9 mouse cellular contexts compared by ENCODE assay signal in genomic region chr19:44299902-44300301, GRCm38 (mm10). TPM values are rescaled to one million over a fixed set of nuclear protein-coding genes. Genes with fewer than 3 reads are reported as not detected.
DNase-seq lines count a peak whose midpoint lies in the region; ATAC-seq and TF ChIP-seq lines count a peak whose summit lies in the region.
"Had no signal": no experiment of that assay in that cellular context is flagged by ENCODE, and none has a peak within 500 bp of the region (broad histone marks: within the 10 kb centered on the region; RNA-seq: fewer than 3 reads in every experiment).

No protein-coding gene starts in this region.

- H3K27ac ChIP-seq in heart, embryonic 12.5 days (ENCODE audit: poor library complexity, severe bottlenecking): no peak overlapping the region
- H3K27ac ChIP-seq in heart, adult 2 months: no peak overlapping the region
- H3K27ac ChIP-seq in embryonic facial prominence, embryonic 15.5 days (replicated peaks): no peak overlapping the region
- H3K27ac ChIP-seq in intestine, postnatal 0 days (ENCODE audit: low read depth, low read length): peak overlapping the region; percentile 41
- no peak overlapping the region for H3K27ac ChIP-seq in midbrain, embryonic 15.5 days
- H3K27ac ChIP-seq in thymus, adult 2 months (ENCODE audit: control insufficient read depth, insufficient read depth, low read length): no peak overlapping the region

- no peak for TF ChIP-seq POLR2A in heart, adult 2 months (IDR thresholded peaks at IDR 0.05; ENCODE audit: insufficient read depth, low read depth, low read length)
- TF ChIP-seq POLR2A in thymus, adult 2 months (IDR thresholded peaks at IDR 0.05; ENCODE audit: control insufficient read depth, extremely low read depth, insufficient read depth, low read length, poor library complexity): no peak

- intact Hi-C loops in heart, adult 2 months (cut with DNase I): loop anchor here (5.0 kb wide), 2 partner anchors 103 to 138 kb away; no protein-coding TSS in a partner anchor
- intact Hi-C loops in left cerebral cortex, postnatal 4 days (cut with DNase I): loop anchor here (5.0 kb wide), 1 partner anchor 53 kb away; no protein-coding TSS in a partner anchor

- H3K27me3 ChIP-seq in heart, embryonic 12.5 days (replicated peaks): no peaks in the 10 kb centered on the region
- no peaks in the 10 kb centered on the region for H3K27me3 ChIP-seq in heart, adult 2 months (ENCODE audit: control insufficient read depth, insufficient read depth, low read length)
- H3K27me3 ChIP-seq in embryonic facial prominence, embryonic 15.5 days: no peaks in the 10 kb centered on the region
- no peaks in the 10 kb centered on the region for H3K27me3 ChIP-seq in intestine, postnatal 0 days (replicated peaks; ENCODE audit: control insufficient read depth, insufficient read depth, low read length)
- H3K27me3 ChIP-seq in midbrain, embryonic 15.5 days (replicated peaks): no peaks in the 10 kb centered on the region
- H3K27me3 ChIP-seq in thymus, adult 2 months (ENCODE audit: control insufficient read depth, insufficient read depth, low read length): no peaks in the 10 kb centered on the region

- no peaks in the 10 kb centered on the region for H3K79me2 ChIP-seq in heart, adult 2 months (replicated peaks; ENCODE audit: control insufficient read depth, insufficient read depth, low read length)

- no peaks in the 10 kb centered on the region for H3K9me3 ChIP-seq in heart, embryonic 12.5 days (replicated peaks)
- no peaks in the 10 kb centered on the region for H3K9me3 ChIP-seq in embryonic facial prominence, embryonic 15.5 days (replicated peaks)
- H3K9me3 ChIP-seq in intestine, postnatal 0 days (ENCODE audit: control insufficient read depth): no peaks in the 10 kb centered on the region
- no peaks in the 10 kb centered on the region for H3K9me3 ChIP-seq in midbrain, embryonic 15.5 days

- peaks cover 98% of the 10 kb centered on the region for H3K36me3 ChIP-seq in heart, embryonic 12.5 days
- H3K36me3 ChIP-seq in heart, adult 2 months (ENCODE audit: control insufficient read depth, insufficient read depth, low read length): no peaks in the 10 kb centered on the region; the same call in 1 of the 2 replicates
- peaks cover 88% of the 10 kb centered on the region for H3K36me3 ChIP-seq in embryonic facial prominence, embryonic 15.5 days
- H3K36me3 ChIP-seq in intestine, postnatal 0 days (ENCODE audit: control insufficient read depth, insufficient read depth): peaks cover 73% of the 10 kb centered on the region
- peaks cover 43% of the 10 kb centered on the region for H3K36me3 ChIP-seq in midbrain, embryonic 15.5 days (replicated peaks)
- peaks cover 87% of the 10 kb centered on the region for H3K36me3 ChIP-seq in thymus, adult 2 months (ENCODE audit: control insufficient read depth, insufficient read depth, low read length)

- H3K4me3 ChIP-seq in heart, embryonic 12.5 days: no peak overlapping the region
- no peak overlapping the region for H3K4me3 ChIP-seq in heart, adult 2 months
- 0 out of 2 replicates have a peak overlapping the region, but pooled peaks have one; percentile 3 for H3K4me3 ChIP-seq in embryonic facial prominence, embryonic 15.5 days (replicated peaks)
- H3K4me3 ChIP-seq in intestine, postnatal 0 days (ENCODE audit: low read depth, low read length): peak overlapping the region; percentile 5; the same call in 1 of the 2 replicates
- no peak overlapping the region for H3K4me3 ChIP-seq in midbrain, embryonic 15.5 days
- no peak overlapping the region for H3K4me3 ChIP-seq in thymus, adult 2 months (ENCODE audit: control insufficient read depth, insufficient read depth, low read length)

- no peak for TF ChIP-seq EP300 in heart, adult 2 months (IDR thresholded peaks at IDR 0.05; ENCODE audit: insufficient read depth, low read depth, low read length)

- H3K4me2 ChIP-seq in heart, embryonic 12.5 days: 0 out of 2 replicates have a peak overlapping the region, but pooled peaks have one; percentile 13
- 0 out of 2 replicates have a peak overlapping the region, but pooled peaks have one; percentile 6 for H3K4me2 ChIP-seq in embryonic facial prominence, embryonic 15.5 days (replicated peaks)
- H3K4me2 ChIP-seq in intestine, postnatal 0 days (replicated peaks; ENCODE audit: low read depth): peak overlapping the region; percentile 87
- H3K4me2 ChIP-seq in midbrain, embryonic 15.5 days: peak overlapping the region; percentile 89

- no peak for ATAC-seq in heart, embryonic 12.5 days (ENCODE audit: insufficient number of reproducible peaks, low FRiP score)
- ATAC-seq in embryonic facial prominence, embryonic 15.5 days (ENCODE audit: insufficient number of reproducible peaks, low FRiP score, low TSS enrichment, low read depth): no peak
- no peak for ATAC-seq in intestine, postnatal 0 days
- ATAC-seq in midbrain, embryonic 15.5 days (replicated peaks): no peak

- TF ChIP-seq CTCF in heart, adult 2 months (IDR thresholded peaks at IDR 0.05): no peak
- TF ChIP-seq CTCF in intestine, postnatal 0 days (IDR thresholded peaks at IDR 0.05; ENCODE audit: low read depth): no peak
- no peak for TF ChIP-seq CTCF in thymus, adult 2 months (IDR thresholded peaks at IDR 0.05; ENCODE audit: borderline replicate concordance, control insufficient read depth, extremely low read depth, insufficient read depth, low read length, poor library complexity)

- no peak for DNase-seq in heart, adult 2 months
- no peak for DNase-seq in thymus, adult 2 months
- no peak for DNase-seq in right cerebral cortex, postnatal 10 days (ENCODE audit: low spot score in 2 of 2)
- no peak for DNase-seq in left cerebral cortex, postnatal 4 days
- DNase-seq: kidney, adult 18-20 months had no signal

- H3K4me1 ChIP-seq in heart, embryonic 12.5 days (replicated peaks): peaks cover 70% of the 10 kb centered on the region
- H3K4me1 ChIP-seq in heart, adult 2 months (ENCODE audit: control insufficient read depth, insufficient read depth, low read length): peaks cover 5% of the 10 kb centered on the region
- peaks cover 85% of the 10 kb centered on the region for H3K4me1 ChIP-seq in embryonic facial prominence, embryonic 15.5 days
- H3K4me1 ChIP-seq in intestine, postnatal 0 days (replicated peaks; ENCODE audit: control insufficient read depth, insufficient read depth, low read length): 0 out of 2 replicates have a peak, but pooled peaks cover 20% of the 10 kb centered on the region
- H3K4me1 ChIP-seq in midbrain, embryonic 15.5 days: peaks cover 87% of the 10 kb centered on the region
- H3K4me1 ChIP-seq in thymus, adult 2 months (replicated peaks; ENCODE audit: control insufficient read depth, insufficient read depth, low read length): peaks cover 42% of the 10 kb centered on the region

- 13% methylated on average over 6 of the region's 6 CpGs for WGBS in heart, embryonic 12.5 days
- 42% methylated on average over 6 of the region's 6 CpGs for WGBS in heart, adult 2 months
- WGBS in embryonic facial prominence, embryonic 15.5 days: 63% methylated on average over 6 of the region's 6 CpGs
- WGBS in intestine, postnatal 0 days: 27% methylated on average over 6 of the region's 6 CpGs
- WGBS in midbrain, embryonic 15.5 days: 73% methylated on average over 6 of the region's 6 CpGs
- 80% methylated on average over 6 of the region's 6 CpGs for WGBS in thymus, adult 2 months

- 0 out of 2 replicates have a peak overlapping the region, but pooled peaks have one; percentile 10 for H3K9ac ChIP-seq in heart, embryonic 12.5 days
- no peak overlapping the region for H3K9ac ChIP-seq in heart, adult 2 months (ENCODE audit: low read depth, low read length)
- H3K9ac ChIP-seq in embryonic facial prominence, embryonic 15.5 days: no peak overlapping the region
- no peak overlapping the region for H3K9ac ChIP-seq in intestine, postnatal 0 days (ENCODE audit: low read depth, low read length)
- no peak overlapping the region for H3K9ac ChIP-seq in midbrain, embryonic 15.5 days

RNA-seq across cellular contexts. Expression of gene Scd2, which starts 6.4 kb away (rescaled TPM):
- polyA plus RNA-seq in heart, embryonic 12.5 days (2016; fragmentation: Nextera tagmentation; extraction: Ambion mirVana): 216 and 231 TPM in 2 replicates
- 10 to 100 TPM in 1 of 2 experiments, 1 to 10 TPM in 1; 9.2 to 12.2 TPM for total RNA-seq in heart, adult 2 months (2021)
- polyA plus RNA-seq in heart, adult 2 months (2012; rRNA removed): 21.2 and 31.1 TPM in 2 replicates
- polyA plus RNA-seq in embryonic facial prominence, embryonic 15.5 days (2015; fragmentation: Nextera tagmentation; extraction: Ambion mirVana): 179 and 181 TPM in 2 replicates
- polyA plus RNA-seq in intestine, postnatal 0 days (2015; fragmentation: Nextera tagmentation; extraction: Ambion mirVana): 35.6 and 42.1 TPM in 2 replicates
- 251 and 253 TPM in 2 replicates for polyA plus RNA-seq in midbrain, embryonic 15.5 days (2015; fragmentation: Nextera tagmentation; extraction: Ambion mirVana)
- polyA plus RNA-seq in thymus, adult 2 months (2012; rRNA removed): 261 and 320 TPM in 2 replicates
- 100 to 1,000 TPM; 554 to 565 TPM for total RNA-seq in left cerebral cortex, postnatal 4 days (2021)

RNA-seq across cellular contexts. Expression of gene Scd4, which starts 33.0 kb away (rescaled TPM):
- polyA plus RNA-seq in heart, embryonic 12.5 days (2016; fragmentation: Nextera tagmentation; extraction: Ambion mirVana): 0.29 and 0.42 TPM in 2 replicates
- 1 to 10 TPM; 4.6 to 6.0 TPM for total RNA-seq in heart, adult 2 months (2021)
- 9.0 and 12.6 TPM in 2 replicates for polyA plus RNA-seq in heart, adult 2 months (2012; rRNA removed)
- polyA plus RNA-seq in embryonic facial prominence, embryonic 15.5 days (2015; fragmentation: Nextera tagmentation; extraction: Ambion mirVana): 0.16 and 0.39 TPM in 2 replicates
- 0.04 TPM in 1 of 2 replicates, not detected in the other for polyA plus RNA-seq in intestine, postnatal 0 days (2015; fragmentation: Nextera tagmentation; extraction: Ambion mirVana)
- 0.08 and 0.13 TPM in 2 replicates for polyA plus RNA-seq in midbrain, embryonic 15.5 days (2015; fragmentation: Nextera tagmentation; extraction: Ambion mirVana)
- polyA plus RNA-seq in thymus, adult 2 months (2012; rRNA removed): 2.2 and 2.7 TPM in 2 replicates
- 1 to 10 TPM; 1.7 to 2.3 TPM for total RNA-seq in left cerebral cortex, postnatal 4 days (2021)

Comparison
In these comparisons a context has a peak if more than half of its experiments do, and no peak if none do; other contexts are left out.
1. H3K4me2 ChIP-seq: peak in every context shown above with its lines; median percentile 89 in midbrain, embryonic 15.5 days; 87 in intestine, postnatal 0 days; 13 in heart, embryonic 12.5 days; 6 in embryonic facial prominence, embryonic 15.5 days.
2. H3K4me3 ChIP-seq: peak in embryonic facial prominence, embryonic 15.5 days (single experiment) and intestine, postnatal 0 days (single experiment); none in heart, embryonic 12.5 days (single experiment), heart, adult 2 months (single experiment), midbrain, embryonic 15.5 days (single experiment) and thymus, adult 2 months (single experiment).